Mouse (Mus musculus): ENCODE data around the gene Pus1.
A peak's percentile ranks its signal among the peaks of the same experiment; 100 is the strongest.

Pus1 gene

GRCm38 (mm10) chr5:110779998-110780760 is at the start of gene Pus1:
TSS of gene Pus1 (minus strand) at chr5:110780659.
- peak; percentile 97 for DNase-seq (ENCODE audit: low spot score)

- DNase-seq (ENCODE audit: low spot score): no peak
These were observed 47.1 kb upstream of the Pus1 start for GRCm38 (mm10) chr5:110827576-110827975.

- DNase-seq (ENCODE audit: low spot score): no peak
These were observed 46.5 kb upstream of the Pus1 start for GRCm38 (mm10) chr5:110826781-110827495.

GRCm38 (mm10) chr5:110824421-110824820 is 44.0 kb upstream of the Pus1 start:
- no peak for DNase-seq (ENCODE audit: low spot score)

GRCm38 (mm10) chr5:110809667-110810325 is 29.3 kb upstream of the Pus1 start, which contains the start of gene Ulk1:
TSS of gene Ulk1 (minus strand) at chr5:110810097.
- peak; percentile 100 for DNase-seq (ENCODE audit: low spot score)

- no peak for DNase-seq (ENCODE audit: low spot score)
These were observed 28.6 kb upstream of the Pus1 start for GRCm38 (mm10) chr5:110808821-110809666.

GRCm38 (mm10) chr5:110808061-110808631 is 27.7 kb upstream of the Pus1 start:
- peak; percentile 85 for DNase-seq (ENCODE audit: low spot score)

- no peak for DNase-seq (ENCODE audit: low spot score)
These were observed 27.0 kb upstream of the Pus1 start for GRCm38 (mm10) chr5:110807453-110807852.

- DNase-seq (ENCODE audit: low spot score): no peak
These were observed 26.2 kb upstream of the Pus1 start for GRCm38 (mm10) chr5:110806676-110807075.

- no peak for DNase-seq (ENCODE audit: low spot score)
These were observed 25.7 kb upstream of the Pus1 start for GRCm38 (mm10) chr5:110806154-110806553.

GRCm38 (mm10) chr5:110804012-110804743 is 23.7 kb upstream of the Pus1 start:
- no peak for DNase-seq (ENCODE audit: low spot score)

- no peak for DNase-seq (ENCODE audit: low spot score)
These were observed 22.4 kb upstream of the Pus1 start for GRCm38 (mm10) chr5:110802809-110803208.

GRCm38 (mm10) chr5:110802186-110802585 is 21.7 kb upstream of the Pus1 start:
- no peak for DNase-seq (ENCODE audit: low spot score)

GRCm38 (mm10) chr5:110801036-110801624 is 20.7 kb upstream of the Pus1 start:
- DNase-seq (ENCODE audit: low spot score): no peak

- no peak for DNase-seq (ENCODE audit: low spot score)
These were observed 17.2 kb upstream of the Pus1 start for GRCm38 (mm10) chr5:110797696-110798095.

- DNase-seq (ENCODE audit: low spot score): no peak
These were observed 13.9 kb upstream of the Pus1 start for GRCm38 (mm10) chr5:110794363-110794762.

GRCm38 (mm10) chr5:110788684-110789083 is 8.2 kb upstream of the Pus1 start:
- DNase-seq (ENCODE audit: low spot score): no peak

- DNase-seq (ENCODE audit: low spot score): no peak
These were observed 5.8 kb upstream of the Pus1 start for GRCm38 (mm10) chr5:110786081-110786835.

GRCm38 (mm10) chr5:110783150-110783549 is 2.7 kb upstream of the Pus1 start:
- DNase-seq (ENCODE audit: low spot score): peak; percentile 31
